Mouse (Mus musculus) heart, embryonic 16.5 days (tissue): ENCODE data around the gene Mc1r. TPM values are rescaled to one million over a fixed set of nuclear protein-coding genes. Genes with fewer than 3 reads are reported as not detected.
"Not testable (repeated sequence)": the region's sequence is repeated elsewhere in the genome, so short reads cannot be mapped to it uniquely, and the experiment has no call there.

Experiments
- ATAC-seq: fragments of 200-750 bp; cut with Nextera tagmentation; replicated peaks from 2 replicates; pipeline ENCODE4 v1.8.0; 2017; ENCODE audit warnings: moderate number of reproducible peaks; ENCODE audit not compliant: insufficient read depth, low FRiP score; ENCODE audit errors: extremely low read depth
- H3K27ac ChIP-seq: fragments of 300-500 bp; sonication (generic); 2 replicates; pipeline ENCODE4 v1.5.1; 2014; ENCODE audit warnings: mild to moderate bottlenecking, low read length, control low read depth, moderate library complexity
- H3K27me3 ChIP-seq: fragments of 300-500 bp; sonication (generic); 2 replicates; pipeline ENCODE4 v1.6.1; 2014; ENCODE audit warnings: low read length, mixed read lengths; ENCODE audit not compliant: control insufficient read depth, insufficient read depth
- H3K36me3 ChIP-seq: fragments of 300-500 bp; sonication (generic); 2 replicates; pipeline ENCODE4 v1.6.1; 2014; ENCODE audit not compliant: control insufficient read depth, insufficient read depth
- H3K4me1 ChIP-seq: fragments of 300-500 bp; sonication (generic); 2 replicates; pipeline ENCODE4 v1.6.1; 2014; ENCODE audit warnings: low read length, mixed read lengths; ENCODE audit not compliant: control insufficient read depth, insufficient read depth
- H3K4me2 ChIP-seq: fragments of 300-500 bp; sonication (generic); 2 replicates; pipeline ENCODE4 v1.6.1; 2014; ENCODE audit warnings: low read depth, mild to moderate bottlenecking, control low read depth, low read length
- H3K4me3 ChIP-seq: fragments of 300-500 bp; sonication (generic); 2 replicates; pipeline ENCODE4 v1.5.1; 2014; ENCODE audit warnings: mild to moderate bottlenecking, control low read depth, low read length
- H3K9ac ChIP-seq: fragments of 300-500 bp; sonication (generic); 2 replicates; pipeline ENCODE4 v1.6.1; 2014; ENCODE audit warnings: low read length, control low read depth
- H3K9me3 ChIP-seq: fragments of 300-500 bp; sonication (generic); replicated peaks from 2 replicates; pipeline ENCODE4 v1.6.1; 2016; ENCODE audit warnings: low read length; ENCODE audit not compliant: control insufficient read depth
- WGBS: fragments of 180-500 bp; shearing (Covaris S2); extraction: QIAGEN DNeasy Blood & Tissue Kit; methylation state at CpG from one replicate; pipeline ENCODE4 v1.1.7; 2014; 5-methylcytosine and 5-hydroxymethylcytosine counted together
- polyA plus RNA-seq: library from polyadenylated mRNA; unstranded; fragments of >200 nt; fragmentation: Nextera tagmentation; extraction: Ambion mirVana; gene quantifications from 2 replicates; pipeline ENCODE4 v1.2.1, GENCODE M21; 2015

Mc1r gene
- polyA plus RNA-seq, 1 experiment from 2014 or later = 0.13 TPM

- not testable (repeated sequence) for H3K4me1 ChIP-seq, ATAC-seq, H3K9ac ChIP-seq, H3K4me3 ChIP-seq, H3K9me3 ChIP-seq, H3K4me2 ChIP-seq, H3K27ac ChIP-seq, H3K27me3 ChIP-seq
- WGBS = 94% methylated on average over 12 of the region's 12 CpGs
- peaks cover 22% of the 10 kb centered on the region for H3K36me3 ChIP-seq
Observed at GRCm38 (mm10) chr8:123451747-123452146, 44.8 kb downstream of the Mc1r start.

GRCm38 (mm10) chr8:123452149-123452548 lies 45.2 kb downstream of the Mc1r start:
- WGBS = 61% methylated on average over 4 of the region's 4 CpGs
- no peaks in the 10 kb centered on the region for H3K27me3 ChIP-seq
- H3K4me3 ChIP-seq = no peak overlapping the region
- H3K4me1 ChIP-seq = peaks cover 1% of the 10 kb centered on the region; the same call in 1 of the 2 replicates
- peaks cover 22% of the 10 kb centered on the region for H3K36me3 ChIP-seq
- no peak overlapping the region for H3K27ac ChIP-seq
- no peak for ATAC-seq
- no peaks in the 10 kb centered on the region for H3K9me3 ChIP-seq
- no peak overlapping the region for H3K4me2 ChIP-seq
- no peak overlapping the region for H3K9ac ChIP-seq

- no peak overlapping the region for H3K27ac ChIP-seq
- no peaks in the 10 kb centered on the region for H3K27me3 ChIP-seq
- ATAC-seq = no peak
- peaks cover 32% of the 10 kb centered on the region for H3K36me3 ChIP-seq
- H3K9ac ChIP-seq = no peak overlapping the region
- no peak overlapping the region for H3K4me3 ChIP-seq
- H3K4me2 ChIP-seq = no peak overlapping the region
- no peaks in the 10 kb centered on the region for H3K4me1 ChIP-seq
- WGBS = 74% methylated on average over 7 of the region's 7 CpGs
- H3K9me3 ChIP-seq = no peaks in the 10 kb centered on the region
Observed at GRCm38 (mm10) chr8:123453291-123453690, 46.4 kb downstream of the Mc1r start.

- H3K9ac ChIP-seq = no peak overlapping the region
- no peaks in the 10 kb centered on the region for H3K4me1 ChIP-seq
- H3K4me3 ChIP-seq = no peak overlapping the region
- no peak for ATAC-seq
- 86% methylated on average over 5 of the region's 5 CpGs for WGBS
- no peak overlapping the region for H3K27ac ChIP-seq
- no peak overlapping the region for H3K4me2 ChIP-seq
- H3K9me3 ChIP-seq = no peaks in the 10 kb centered on the region
- H3K27me3 ChIP-seq = no peaks in the 10 kb centered on the region
- peaks cover 35% of the 10 kb centered on the region for H3K36me3 ChIP-seq
Observed at GRCm38 (mm10) chr8:123453951-123454350, 47.0 kb downstream of the Mc1r start.

- H3K4me2 ChIP-seq = no peak overlapping the region
- no peaks in the 10 kb centered on the region for H3K4me1 ChIP-seq
- WGBS = 89% methylated on average over 6 of the region's 6 CpGs
- H3K27ac ChIP-seq = no peak overlapping the region
- no peaks in the 10 kb centered on the region for H3K9me3 ChIP-seq
- no peaks in the 10 kb centered on the region for H3K27me3 ChIP-seq
- no peak for ATAC-seq
- H3K4me3 ChIP-seq = no peak overlapping the region
- H3K9ac ChIP-seq = no peak overlapping the region
- peaks cover 39% of the 10 kb centered on the region for H3K36me3 ChIP-seq
Observed at GRCm38 (mm10) chr8:123454559-123454958, 47.7 kb downstream of the Mc1r start.

Other genes starting within 250 kb of the Mc1r start
- 4.4 and 5.8 TPM in 2 replicates for gene Sult5a1, start 248.8 kb upstream of the Mc1r start, polyA plus RNA-seq
- gene Dpep1, start 220.9 kb upstream of the Mc1r start, polyA plus RNA-seq = 10.3 and 10.4 TPM in 2 replicates
- gene Chmp1a, start 194.3 kb upstream of the Mc1r start, polyA plus RNA-seq = 108 and 114 TPM in 2 replicates
- 4.5 and 5.0 TPM in 2 replicates for gene Spata33, start 194.3 kb upstream of the Mc1r start, polyA plus RNA-seq
- gene Cdk10, start 182.3 kb upstream of the Mc1r start, polyA plus RNA-seq = 19.1 and 19.5 TPM in 2 replicates
- 4.2 and 4.4 TPM in 2 replicates for gene Spata2l, start 170.9 kb upstream of the Mc1r start, polyA plus RNA-seq
- 16.6 and 18.3 TPM in 2 replicates for gene Zfp276, start 152.9 kb upstream of the Mc1r start, polyA plus RNA-seq
- 20.3 and 20.8 TPM in 2 replicates for gene Vps9d1, start 152.8 kb upstream of the Mc1r start, polyA plus RNA-seq
- gene Fanca, start 88.5 kb upstream of the Mc1r start, polyA plus RNA-seq = 15.4 and 16.0 TPM in 2 replicates
- 0.79 and 0.89 TPM in 2 replicates for gene Spire2, start 74.4 kb upstream of the Mc1r start, polyA plus RNA-seq
- gene Tcf25, start 33.4 kb upstream of the Mc1r start, polyA plus RNA-seq = 143 and 152 TPM in 2 replicates
- 4.6 and 6.9 TPM in 2 replicates for gene Tubb3, start 4.3 kb downstream of the Mc1r start, polyA plus RNA-seq
- gene Def8, start 16.4 kb downstream of the Mc1r start, polyA plus RNA-seq = 31.3 and 31.8 TPM in 2 replicates
- 44.3 and 44.6 TPM in 2 replicates for gene Afg3l1, start 70.8 kb downstream of the Mc1r start, polyA plus RNA-seq
- 0.68 and 0.94 TPM in 2 replicates for gene Dbndd1, start 108.4 kb downstream of the Mc1r start, polyA plus RNA-seq
- 14.5 and 14.8 TPM in 2 replicates for gene Gas8, start 111.7 kb downstream of the Mc1r start, polyA plus RNA-seq
- gene Rhou, start 246.8 kb downstream of the Mc1r start, polyA plus RNA-seq = 4.2 and 5.3 TPM in 2 replicates